Mouse (Mus musculus): ENCODE results near the gene Olfr319. TPM values are rescaled to one million over a fixed set of nuclear protein-coding genes. Genes with fewer than 3 reads are reported as not detected.
"Not testable (repeated sequence)": the region's sequence is repeated elsewhere in the genome, so short reads cannot be mapped to it uniquely, and the experiment has no call there.

Olfr319 gene
- total and polyA plus RNA-seq, 3 experiments, result not detected

DNA sequence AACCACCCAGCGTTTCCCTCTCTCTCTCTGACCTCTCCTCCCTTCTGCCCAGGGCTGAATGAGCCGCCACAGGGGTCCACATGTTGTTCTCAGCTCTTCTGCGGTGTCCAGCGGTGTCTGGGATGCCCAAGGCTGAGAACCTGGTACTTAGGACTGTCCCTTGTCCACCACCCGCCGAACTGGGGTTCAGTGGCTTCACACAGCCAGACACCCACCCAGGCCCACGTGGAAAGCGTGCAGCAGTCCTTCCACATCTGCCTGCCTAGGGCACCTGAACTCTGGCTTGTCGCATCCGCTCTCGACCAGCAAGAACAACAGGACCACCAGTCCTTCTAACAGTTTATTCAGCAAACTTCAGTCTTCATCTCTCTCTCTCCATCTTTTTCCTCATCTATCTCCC is 10.1 kb downstream of the Olfr319 start:
- no peak for DNase-seq
- intact Hi-C loops (cut with DNase I), result no loop called here
- H3K27ac ChIP-seq, result no peak overlapping the region
- no peak for TF ChIP-seq POLR2A (IDR thresholded peaks at IDR 0.05; ENCODE audit: insufficient read depth, low read depth, low read length)
- no peak for TF ChIP-seq EP300 (IDR thresholded peaks at IDR 0.05; ENCODE audit: insufficient read depth, low read depth, low read length)
- TF ChIP-seq CTCF (IDR thresholded peaks at IDR 0.05), result no peak
- H3K79me2 ChIP-seq (replicated peaks; ENCODE audit: control insufficient read depth, insufficient read depth, low read length), result no peaks in the 10 kb centered on the region
- no peaks in the 10 kb centered on the region for H3K4me1 ChIP-seq (ENCODE audit: control insufficient read depth, insufficient read depth, low read length)
- H3K4me3 ChIP-seq, result no peak overlapping the region
- no peaks in the 10 kb centered on the region for H3K36me3 ChIP-seq (ENCODE audit: control insufficient read depth, insufficient read depth, low read length)
- 71% methylated on average over 11 of the region's 11 CpGs for WGBS
- H3K27me3 ChIP-seq (ENCODE audit: control insufficient read depth, insufficient read depth, low read length), result no peaks in the 10 kb centered on the region
- H3K9ac ChIP-seq (ENCODE audit: low read depth, low read length), result no peak overlapping the region

DNA sequence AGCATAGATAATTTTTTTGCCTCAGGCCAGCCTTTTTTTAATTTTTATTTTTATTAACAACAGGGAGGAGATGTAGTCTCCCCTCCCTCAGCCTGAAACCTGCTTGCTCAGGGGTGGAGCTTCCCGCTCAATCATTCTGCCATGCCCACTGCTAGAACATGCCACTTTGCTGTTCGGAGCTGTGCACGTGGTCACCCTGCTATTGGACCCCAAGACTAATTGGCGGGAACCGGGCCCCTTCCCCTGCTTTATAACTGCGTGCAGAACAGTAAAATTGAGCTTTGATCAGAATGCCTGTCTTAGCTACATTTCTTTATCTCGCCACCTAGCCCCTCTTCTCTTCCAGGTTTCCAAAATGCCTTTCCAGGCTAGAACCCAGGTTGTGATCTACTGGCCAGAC is 18.8 kb downstream of the Olfr319 start:
- H3K79me2 ChIP-seq (replicated peaks; ENCODE audit: control insufficient read depth, insufficient read depth, low read length); intact Hi-C loops (cut with DNase I); DNase-seq; H3K27ac ChIP-seq; H3K9ac ChIP-seq (ENCODE audit: low read depth, low read length); H3K4me3 ChIP-seq; H3K27me3 ChIP-seq (ENCODE audit: control insufficient read depth, insufficient read depth, low read length); H3K4me1 ChIP-seq (ENCODE audit: control insufficient read depth, insufficient read depth, low read length); H3K36me3 ChIP-seq (ENCODE audit: control insufficient read depth, insufficient read depth, low read length): not testable (repeated sequence)
- 87% methylated on average over 7 of the region's 7 CpGs for WGBS

DNA sequence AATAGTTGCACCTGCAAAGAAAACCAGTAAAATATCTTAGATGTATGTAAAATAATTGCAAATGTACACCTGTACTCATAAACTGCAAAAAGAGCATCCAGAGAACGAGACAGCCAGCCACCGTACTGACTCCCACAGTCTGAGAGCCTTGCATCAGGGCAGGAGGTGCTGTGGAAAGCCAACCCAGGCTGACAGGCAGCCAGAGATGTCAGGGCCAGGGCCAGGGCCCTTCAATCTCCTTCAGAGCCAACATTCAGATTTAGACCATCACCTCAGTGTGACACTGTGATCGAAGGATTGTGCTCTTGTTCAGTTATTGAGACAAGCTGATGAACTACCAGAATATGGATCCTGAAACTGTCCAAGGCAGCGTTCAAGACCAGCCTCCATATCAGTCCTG is 20.7 kb downstream of the Olfr319 start:
- DNase-seq, result no peak
- H3K9ac ChIP-seq (ENCODE audit: low read depth, low read length), result no peak overlapping the region
- WGBS, result 76% methylated on average over 4 of the region's 4 CpGs
- no peaks in the 10 kb centered on the region for H3K79me2 ChIP-seq (replicated peaks; ENCODE audit: control insufficient read depth, insufficient read depth, low read length)
- no peaks in the 10 kb centered on the region for H3K27me3 ChIP-seq (ENCODE audit: control insufficient read depth, insufficient read depth, low read length)
- no peaks in the 10 kb centered on the region for H3K36me3 ChIP-seq (ENCODE audit: control insufficient read depth, insufficient read depth, low read length)
- intact Hi-C loops (cut with DNase I), result no loop called here
- TF ChIP-seq CTCF (IDR thresholded peaks at IDR 0.05), result no peak
- no peak for TF ChIP-seq EP300 (IDR thresholded peaks at IDR 0.05; ENCODE audit: insufficient read depth, low read depth, low read length)
- no peak for TF ChIP-seq POLR2A (IDR thresholded peaks at IDR 0.05; ENCODE audit: insufficient read depth, low read depth, low read length)
- no peak overlapping the region for H3K27ac ChIP-seq
- no peaks in the 10 kb centered on the region for H3K4me1 ChIP-seq (ENCODE audit: control insufficient read depth, insufficient read depth, low read length)
- no peak overlapping the region for H3K4me3 ChIP-seq

DNA sequence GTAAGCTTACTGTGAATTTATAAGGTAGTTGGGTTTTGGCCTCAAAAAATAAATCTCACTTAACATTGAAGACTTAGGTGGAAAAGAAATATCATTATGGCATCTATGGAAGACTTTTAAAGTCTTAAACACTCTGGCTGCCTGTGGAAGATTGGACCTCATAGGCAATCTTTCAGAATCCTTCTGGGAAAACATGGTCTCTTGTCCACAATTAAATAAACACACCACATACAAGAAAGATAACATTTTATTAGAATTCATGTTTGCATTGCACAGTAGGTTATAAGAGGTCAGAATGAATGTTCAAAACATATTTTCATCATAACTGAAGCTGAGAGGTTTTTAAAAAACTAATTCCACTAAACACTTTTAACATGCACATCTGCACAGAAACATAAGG is 25.0 kb downstream of the Olfr319 start, which contains the start of gene Olfr318:
TSS of gene Olfr318 (minus strand) at position 101 of the 400 bp plus-strand sequence.
- intact Hi-C loops (cut with DNase I), result no loop called here

DNA sequence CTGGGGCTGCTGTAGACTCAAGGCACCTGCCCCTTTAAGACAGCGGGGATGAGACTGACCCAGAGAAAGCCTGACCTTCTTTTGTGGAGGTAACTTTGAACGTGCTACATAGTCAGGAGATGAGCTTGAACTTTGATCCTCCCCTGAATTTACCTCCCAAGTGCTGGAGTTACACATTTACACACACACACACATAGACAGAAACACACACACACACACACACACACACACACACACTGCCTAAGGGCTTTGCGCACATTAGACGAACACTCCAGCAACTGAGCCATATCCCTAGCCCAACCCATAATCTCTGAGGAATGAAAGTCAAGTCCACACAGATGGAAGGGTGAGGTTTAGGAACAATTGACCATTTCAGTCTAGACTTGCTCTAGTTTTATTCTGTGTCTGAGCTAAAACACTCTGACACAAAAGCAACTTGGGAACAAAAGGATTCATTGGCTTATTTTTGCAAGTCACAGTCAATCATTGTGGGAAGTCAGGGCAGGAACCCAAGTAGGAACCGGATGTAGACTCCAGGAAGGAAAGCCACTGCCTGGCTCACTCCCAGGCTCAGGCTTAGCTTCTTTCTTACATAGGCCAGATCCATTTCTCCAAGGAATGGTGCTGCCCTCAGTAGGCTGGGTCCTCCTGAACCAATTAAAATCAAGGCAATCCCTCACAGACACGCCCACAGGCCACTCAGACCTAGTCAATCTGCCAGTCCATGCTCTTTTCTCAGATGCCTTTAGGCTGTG is 29.1 kb downstream of the Olfr319 start:
- H3K4me3 ChIP-seq; H3K79me2 ChIP-seq (replicated peaks; ENCODE audit: control insufficient read depth, insufficient read depth, low read length); intact Hi-C loops (cut with DNase I); H3K4me1 ChIP-seq (ENCODE audit: control insufficient read depth, insufficient read depth, low read length); DNase-seq; H3K27ac ChIP-seq; H3K36me3 ChIP-seq (ENCODE audit: control insufficient read depth, insufficient read depth, low read length); H3K9ac ChIP-seq (ENCODE audit: low read depth, low read length); H3K27me3 ChIP-seq (ENCODE audit: control insufficient read depth, insufficient read depth, low read length): not testable (repeated sequence)
- WGBS, result 68% methylated on average over 6 of the region's 6 CpGs

More for the DNA sequence above, 25.0 kb downstream of the Olfr319 start, which contains the start of gene Olfr318:
- no peak within 1 kb of the TSS for H3K4me3 ChIP-seq
- no peaks in the 10 kb centered on the region for H3K79me2 ChIP-seq (replicated peaks; ENCODE audit: control insufficient read depth, insufficient read depth, low read length)
- no peaks in the 10 kb centered on the region for H3K4me1 ChIP-seq (ENCODE audit: control insufficient read depth, insufficient read depth, low read length)
- no peak for TF ChIP-seq CTCF (IDR thresholded peaks at IDR 0.05)
- no peak for TF ChIP-seq POLR2A (IDR thresholded peaks at IDR 0.05; ENCODE audit: insufficient read depth, low read depth, low read length)
- no peak for TF ChIP-seq EP300 (IDR thresholded peaks at IDR 0.05; ENCODE audit: insufficient read depth, low read depth, low read length)
- H3K27me3 ChIP-seq (ENCODE audit: control insufficient read depth, insufficient read depth, low read length), result no peaks in the 10 kb centered on the region
- H3K9ac ChIP-seq (ENCODE audit: low read depth, low read length), result no peak within 1 kb of the TSS
- H3K27ac ChIP-seq, result no peak within 1 kb of the TSS
- H3K36me3 ChIP-seq (ENCODE audit: control insufficient read depth, insufficient read depth, low read length), result no peaks in the 10 kb centered on the region
- no peak for DNase-seq

DNA sequence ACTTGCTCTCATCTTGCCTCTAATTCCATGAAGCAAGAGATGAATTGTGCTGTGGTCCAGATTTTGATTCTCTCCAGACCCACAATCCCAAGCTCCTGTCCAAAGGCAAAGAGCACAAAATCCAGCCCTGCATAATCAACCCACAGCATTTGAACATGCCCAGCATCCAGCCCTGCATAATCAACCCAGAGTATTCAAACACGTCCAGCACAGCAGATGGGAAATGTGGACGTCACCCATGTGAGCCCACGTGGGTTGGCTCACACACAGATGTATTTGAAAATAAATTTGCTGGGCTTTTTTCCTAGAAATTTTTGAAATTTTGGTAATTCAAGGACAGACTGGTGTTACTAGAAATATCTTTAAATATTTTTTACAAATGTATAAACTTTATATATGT is 34.4 kb downstream of the Olfr319 start:
- Histone ChIP-seq H3K36me3 (ENCODE audit: control insufficient read depth, insufficient read depth, low read length) (no peaks in the 10 kb centered on the region), H3K4me1 (ENCODE audit: control insufficient read depth, insufficient read depth, low read length) (no peaks in the 10 kb centered on the region), H3K27ac (no peak overlapping the region), H3K79me2 (replicated peaks; ENCODE audit: control insufficient read depth, insufficient read depth, low read length) (no peaks in the 10 kb centered on the region), H3K9ac (ENCODE audit: low read depth, low read length) (no peak overlapping the region), H3K27me3 (ENCODE audit: control insufficient read depth, insufficient read depth, low read length) (no peaks in the 10 kb centered on the region), H3K4me3 (no peak overlapping the region)
- WGBS, result 38% methylated on average over 3 of the region's 3 CpGs
- intact Hi-C loops (cut with DNase I), result no loop called here
- no peak for DNase-seq
- no peak for TF ChIP-seq EP300 (IDR thresholded peaks at IDR 0.05; ENCODE audit: insufficient read depth, low read depth, low read length)
- TF ChIP-seq POLR2A (IDR thresholded peaks at IDR 0.05; ENCODE audit: insufficient read depth, low read depth, low read length), result no peak
- no peak for TF ChIP-seq CTCF (IDR thresholded peaks at IDR 0.05)

Data from heart, adult 2 months (tissue).